Mouse (Mus musculus) ES-Bruce4 (cell line): ENCODE data around the gene Pitpnm1. TPM values are rescaled to one million over a fixed set of nuclear protein-coding genes. Genes with fewer than 3 reads are reported as not detected.

Experiments
- H3K27ac ChIP-seq: 2 replicates; pipeline ENCODE4 v1.5.1; 2012; ENCODE audit warnings: low read length, inconsistent platforms; ENCODE audit not compliant: insufficient read depth
- H3K27me3 ChIP-seq: 2 replicates; pipeline ENCODE4 v1.6.1; 2012; ENCODE audit warnings: mild to moderate bottlenecking, low read length, inconsistent platforms; ENCODE audit not compliant: control insufficient read depth, poor library complexity, insufficient read depth, severe bottlenecking
- H3K36me3 ChIP-seq: 2 replicates; pipeline ENCODE4 v1.6.1; 2012; ENCODE audit warnings: inconsistent platforms, mild to moderate bottlenecking, low read length, moderate library complexity; ENCODE audit not compliant: control insufficient read depth, poor library complexity, insufficient read depth, severe bottlenecking
- H3K4me1 ChIP-seq: one replicate; pipeline ENCODE4 v1.8.1; 2011; ENCODE audit warnings: low read length; ENCODE audit not compliant: control insufficient read depth, insufficient read depth
- H3K4me3 ChIP-seq: 2 replicates; pipeline ENCODE4 v1.5.1; 2011; ENCODE audit warnings: low read depth, mild to moderate bottlenecking, low read length
- H3K9ac ChIP-seq: 2 replicates; pipeline ENCODE4 v1.6.1; 2012; ENCODE audit warnings: low read depth, mild to moderate bottlenecking, inconsistent platforms; ENCODE audit not compliant: poor library complexity, severe bottlenecking
- H3K9me3 ChIP-seq: replicated peaks from 2 replicates; pipeline ENCODE4 v1.6.1; 2012; ENCODE audit warnings: mild to moderate bottlenecking, low read length, inconsistent platforms; ENCODE audit not compliant: control insufficient read depth, poor library complexity, insufficient read depth, severe bottlenecking
- CTCF ChIP-seq: IDR thresholded peaks from one replicate; pipeline ENCODE4 v1.8.1; 2011; ENCODE audit warnings: low read depth, low read length
- EP300 ChIP-seq: IDR thresholded peaks from 2 replicates; pipeline ENCODE4 v1.6.1; 2011; ENCODE audit warnings: low read depth, low read length; ENCODE audit not compliant: insufficient read depth
- POLR2A ChIP-seq: IDR thresholded peaks from one replicate; pipeline ENCODE4 v1.8.1; 2011; ENCODE audit warnings: low read length; ENCODE audit not compliant: insufficient read depth
- polyA plus RNA-seq: library from polyadenylated mRNA; stranded (reverse); fragments of >200 nt; gene quantifications from 2 replicates; pipeline ENCODE4 v1.2.4, GENCODE M21; 2011; ENCODE audit warnings: low read depth; ENCODE audit not compliant: missing spikeins, insufficient read depth, insufficient read length

Gene Pitpnm1
- polyA plus RNA-seq, 1 experiment, result 11.2 TPM

DNA sequence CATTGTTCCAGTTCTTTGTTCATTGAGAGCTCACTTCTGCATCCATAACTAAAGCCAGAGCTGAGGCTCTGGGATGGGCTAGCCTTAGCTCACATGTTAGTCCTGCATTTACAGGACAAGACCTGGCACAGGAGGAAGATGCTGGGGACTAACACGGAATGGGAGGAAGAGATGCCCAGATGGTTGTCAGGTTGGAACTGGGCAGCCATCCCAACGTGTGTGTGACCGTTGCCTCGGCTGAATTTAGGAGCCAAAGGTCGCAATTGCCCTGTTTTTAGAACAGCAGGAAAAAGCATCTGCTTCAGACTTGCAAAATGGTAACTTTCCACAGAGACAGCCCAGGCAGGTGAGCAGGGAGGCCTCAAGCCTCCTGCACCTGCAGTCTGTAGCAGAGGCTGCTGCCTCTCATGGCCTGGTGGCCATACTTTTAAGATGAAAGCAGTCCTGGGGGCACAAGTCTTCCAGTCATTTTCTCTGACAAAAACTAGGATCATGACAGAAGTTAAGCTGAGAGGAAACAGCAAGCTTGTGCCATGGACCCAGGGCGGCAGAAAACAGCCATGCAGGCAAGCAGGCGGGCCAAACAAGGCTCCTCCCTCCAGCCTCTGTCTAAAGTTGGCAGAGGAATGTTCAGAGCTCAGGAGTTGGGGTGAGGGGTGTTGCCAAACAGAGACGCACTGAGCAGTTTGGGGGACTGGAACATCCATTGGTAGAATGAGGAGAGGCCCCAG is 44.4 kb upstream of the Pitpnm1 start:
- no peak for TF ChIP-seq CTCF
- no peak for TF ChIP-seq POLR2A
- TF ChIP-seq EP300, result no peak
- H3K9me3 ChIP-seq, result peaks cover under 1% of the 10 kb centered on the region; the same call in 1 of the 2 replicates
- no peaks in the 10 kb centered on the region for H3K36me3 ChIP-seq
- no peak overlapping the region for H3K27ac ChIP-seq
- H3K4me3 ChIP-seq, result no peak overlapping the region
- no peaks in the 10 kb centered on the region for H3K27me3 ChIP-seq
- peaks cover 17% of the 10 kb centered on the region for H3K4me1 ChIP-seq
- H3K9ac ChIP-seq, result no peak overlapping the region

DNA sequence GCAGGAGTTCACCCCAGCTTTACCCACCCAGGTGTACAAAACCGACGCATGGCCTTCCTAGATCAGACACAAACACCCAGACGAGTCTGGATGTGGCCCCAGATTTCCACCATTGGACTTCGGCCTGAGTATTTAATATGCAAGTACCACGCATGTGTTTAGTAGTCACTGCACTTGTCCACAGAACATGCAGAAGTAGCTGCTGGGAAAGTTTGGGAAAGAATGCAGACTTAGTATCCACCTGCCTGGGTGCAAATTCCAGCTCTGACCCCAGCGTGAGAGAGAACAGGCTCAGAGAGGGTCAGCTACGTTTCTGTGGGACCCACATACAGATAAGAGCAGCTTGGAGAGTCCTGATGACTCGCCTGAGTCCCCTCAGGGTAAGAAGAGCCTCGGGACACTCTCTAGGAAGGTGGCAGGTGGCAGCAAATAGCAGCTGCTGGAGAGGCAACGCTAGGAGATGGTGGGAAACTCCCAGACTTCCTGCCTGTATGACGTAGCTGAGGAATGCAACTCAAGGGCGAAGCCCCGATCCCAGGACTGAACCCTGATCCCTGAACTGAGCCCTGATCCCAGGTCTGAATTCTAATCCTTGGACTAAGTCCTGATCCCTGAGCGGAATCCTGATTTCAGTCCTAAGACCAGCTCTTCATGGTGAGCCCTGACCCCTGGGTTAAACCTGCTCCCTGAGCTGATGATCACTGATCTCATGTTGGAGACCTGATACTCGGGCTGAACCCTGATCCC is 43.7 kb upstream of the Pitpnm1 start:
- peaks cover 7% of the 10 kb centered on the region for H3K9me3 ChIP-seq
- no peak overlapping the region for H3K27ac ChIP-seq
- TF ChIP-seq CTCF (no peak), POLR2A (no peak), EP300 (0 out of 2 replicates have a peak, but pooled peaks have one; percentile 23)
- peaks cover 2% of the 10 kb centered on the region; the same call in 1 of the 2 replicates for H3K27me3 ChIP-seq
- H3K36me3 ChIP-seq, result no peaks in the 10 kb centered on the region
- peaks cover 17% of the 10 kb centered on the region for H3K4me1 ChIP-seq
- H3K4me3 ChIP-seq, result no peak overlapping the region
- H3K9ac ChIP-seq, result no peak overlapping the region

DNA sequence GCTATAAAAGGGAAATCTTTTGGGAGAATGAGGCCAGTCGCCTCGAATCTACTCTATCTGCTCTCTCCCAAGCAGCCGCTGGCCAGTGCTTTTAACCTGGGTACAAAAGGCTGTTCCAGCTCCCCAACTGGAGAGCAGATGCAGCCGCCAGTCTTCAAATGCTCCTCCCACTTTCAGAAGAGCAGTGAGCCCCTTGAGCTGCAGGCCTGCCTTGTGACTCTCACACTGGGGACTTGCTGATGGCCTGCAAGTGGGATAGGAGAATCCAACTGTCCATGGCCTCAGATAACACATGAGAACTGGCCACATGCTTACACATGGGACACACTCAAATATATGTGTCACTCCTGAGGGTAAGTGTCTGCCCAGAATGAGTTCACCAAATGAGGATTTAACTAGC is 43.1 kb upstream of the Pitpnm1 start:
- Histone ChIP-seq H3K9ac (no peak overlapping the region), H3K36me3 (no peaks in the 10 kb centered on the region), H3K27ac (no peak overlapping the region), H3K27me3 (peaks cover 2% of the 10 kb centered on the region; the same call in 1 of the 2 replicates), H3K9me3 (peaks cover 7% of the 10 kb centered on the region), H3K4me1 (peaks cover 17% of the 10 kb centered on the region), H3K4me3 (no peak overlapping the region)
- TF ChIP-seq EP300, result no peak
- no peak for TF ChIP-seq CTCF
- no peak for TF ChIP-seq POLR2A

DNA sequence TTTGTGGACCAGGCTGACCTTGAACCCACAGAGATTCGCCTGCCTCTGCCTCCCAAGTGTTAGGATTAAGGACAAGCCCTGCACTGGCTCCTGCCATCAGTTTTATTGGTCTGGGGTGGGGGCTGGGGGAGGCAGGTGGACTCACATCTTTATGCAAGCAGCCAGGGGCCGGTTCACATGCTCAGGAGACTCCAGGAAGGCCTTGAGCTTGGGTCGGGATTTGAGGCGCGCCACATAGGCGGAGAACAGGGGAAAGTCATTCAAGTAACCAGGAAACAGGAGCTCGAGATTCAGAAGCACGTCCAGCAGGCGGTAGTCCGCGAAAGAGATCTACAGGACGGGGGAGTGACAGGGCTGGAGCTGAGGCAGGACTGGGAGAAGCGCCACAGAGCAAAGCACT is 42.4 kb upstream of the Pitpnm1 start:
- Histone ChIP-seq H3K4me3 (no peak overlapping the region), H3K27me3 (peaks cover 2% of the 10 kb centered on the region; the same call in 1 of the 2 replicates)

DNA sequence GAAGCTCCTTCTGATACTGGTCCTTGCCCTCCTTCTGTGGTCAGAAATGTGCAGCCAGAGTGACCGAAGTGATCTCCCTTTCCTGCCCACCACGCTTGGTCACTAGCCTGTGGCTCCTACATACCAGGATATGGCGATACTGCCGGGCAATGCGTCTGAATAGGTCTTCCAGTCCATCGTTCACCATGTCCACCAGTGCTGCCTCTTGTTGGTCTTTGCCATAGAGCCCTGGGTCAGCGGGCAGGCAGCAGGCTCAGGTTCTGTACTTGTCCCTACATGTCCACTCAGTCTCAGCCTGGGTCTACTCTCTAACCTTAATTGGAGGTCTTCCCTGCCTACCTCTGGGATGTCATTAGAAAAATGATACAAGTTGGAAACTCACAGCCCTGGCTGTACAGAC is 41.8 kb upstream of the Pitpnm1 start:
- Histone ChIP-seq H3K4me1 (peaks cover 17% of the 10 kb centered on the region), H3K9me3 (peaks cover 7% of the 10 kb centered on the region), H3K27ac (no peak overlapping the region), H3K4me3 (no peak overlapping the region), H3K36me3 (no peaks in the 10 kb centered on the region), H3K9ac (no peak overlapping the region), H3K27me3 (peaks cover 2% of the 10 kb centered on the region; the same call in 1 of the 2 replicates)
- no peak for TF ChIP-seq CTCF
- no peak for TF ChIP-seq POLR2A
- no peak for TF ChIP-seq EP300

More for the DNA sequence above, 42.4 kb upstream of the Pitpnm1 start:
- Histone ChIP-seq H3K9me3 (peaks cover 7% of the 10 kb centered on the region), H3K4me1 (peaks cover 17% of the 10 kb centered on the region), H3K27ac (no peak overlapping the region), H3K36me3 (no peaks in the 10 kb centered on the region), H3K9ac (no peak overlapping the region)
- TF ChIP-seq EP300, result no peak
- no peak for TF ChIP-seq CTCF
- TF ChIP-seq POLR2A, result no peak

DNA sequence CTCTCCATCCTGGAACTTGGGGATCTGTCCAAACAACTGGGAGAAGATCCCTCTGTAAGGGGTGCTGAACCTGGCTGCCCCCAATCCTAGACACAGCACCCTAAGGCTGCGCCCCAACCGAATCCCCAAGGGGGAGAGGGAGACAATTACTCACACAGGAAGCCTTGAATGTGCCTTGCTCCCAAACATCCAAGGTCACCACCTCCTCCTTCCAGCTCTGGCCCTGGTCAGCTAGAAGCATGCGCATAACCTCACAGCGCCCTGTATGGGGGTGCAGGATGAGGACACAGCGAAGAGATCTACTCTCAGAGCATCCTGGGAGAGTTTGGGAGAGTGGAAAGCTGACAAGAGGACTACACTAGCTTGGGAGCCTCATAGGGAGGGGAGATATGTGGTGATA is 41.2 kb upstream of the Pitpnm1 start:
- Histone ChIP-seq H3K27me3 (peaks cover 2% of the 10 kb centered on the region; the same call in 1 of the 2 replicates), H3K9ac (no peak overlapping the region), H3K27ac (peak overlapping the region; percentile 7; the same call in 1 of the 2 replicates), H3K4me1 (peaks cover 17% of the 10 kb centered on the region), H3K36me3 (no peaks in the 10 kb centered on the region), H3K9me3 (peaks cover 7% of the 10 kb centered on the region), H3K4me3 (no peak overlapping the region)
- no peak for TF ChIP-seq CTCF
- no peak for TF ChIP-seq EP300
- no peak for TF ChIP-seq POLR2A
